Mouse (Mus musculus) liver, adult 10 weeks (tissue): ENCODE data around the gene Olfr448. TPM values are rescaled to one million over a fixed set of nuclear protein-coding genes. Genes with fewer than 3 reads are reported as not detected.

Experiments used
- polyA plus RNA-seq: library from polyadenylated mRNA; stranded (reverse); fragments of 350-450 nt; fragmentation: Illumina TruSeq; extraction: RNeasy Lipid Tissue Mini Kit (QIAGEN cat#74804); gene quantifications from one replicate; pipeline ENCODE4 v1.2.3, GENCODE M21; 2014; ENCODE audit warnings: low read depth, low replicate concordance

The Olfr448 gene
- not detected for polyA plus RNA-seq

DNA sequence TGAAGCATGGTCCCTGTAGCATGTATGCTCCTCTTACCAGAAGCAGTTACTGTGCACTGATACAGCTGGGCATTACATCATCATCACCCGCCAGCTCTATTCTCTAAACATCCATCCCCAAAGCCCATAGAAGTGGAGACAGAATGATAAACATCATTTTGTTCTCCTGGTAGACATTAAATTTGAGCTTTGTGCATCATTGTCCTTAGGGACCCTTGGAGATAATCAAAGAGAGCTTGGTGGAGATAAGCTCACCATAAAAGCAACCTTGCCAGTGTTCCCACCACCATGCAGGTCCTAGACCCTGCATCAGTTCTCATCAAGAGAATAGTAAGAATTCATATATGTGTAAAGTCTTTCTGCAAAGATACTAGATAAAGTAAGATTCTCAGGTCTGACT is at the start of gene Olfr448:
Gene Olfr448 (plus strand): TSS at position 301 of the 400 bp plus-strand sequence.

DNA sequence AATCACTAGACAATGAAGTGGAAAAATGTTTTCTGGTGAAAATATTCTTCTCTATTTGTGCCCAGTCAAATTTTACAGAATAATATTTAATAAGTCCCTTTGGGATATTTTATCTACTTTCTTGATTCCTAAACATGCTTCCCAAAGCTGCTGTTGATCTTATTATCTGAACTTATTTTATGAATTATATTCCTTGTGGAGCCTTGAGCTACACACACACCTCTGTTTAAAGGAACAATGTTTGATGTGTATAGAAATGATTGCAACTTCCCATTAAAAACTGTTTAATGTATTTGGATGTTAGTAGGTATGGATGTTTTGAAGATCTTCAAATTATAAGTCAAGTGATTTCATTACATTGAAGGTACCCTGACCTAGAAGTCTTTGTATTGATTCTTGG is 18.3 kb downstream of the Olfr448 start, which contains the start of gene Olfr447:
Gene Olfr447 (plus strand): TSS at position 301 of the 400 bp plus-strand sequence.

DNA sequence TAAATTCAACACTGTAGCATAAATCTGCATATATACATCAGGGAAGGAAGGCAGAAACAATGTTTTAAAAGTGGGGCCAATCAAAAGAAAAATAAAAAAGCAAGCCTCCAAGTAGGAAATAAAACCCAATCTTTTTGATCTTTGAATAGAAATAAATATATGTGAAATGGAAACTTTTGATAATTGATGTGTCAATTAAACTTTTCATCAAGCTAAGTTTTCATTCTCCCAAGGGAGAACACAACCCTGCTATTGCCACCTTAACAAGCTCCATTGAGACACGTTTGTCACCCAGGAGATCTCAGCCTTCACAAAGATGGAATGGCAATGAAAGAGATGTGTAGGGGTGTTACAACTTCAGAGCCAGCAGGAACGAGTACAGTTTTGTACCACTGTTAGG is 30.8 kb downstream of the Olfr448 start, which contains the start of gene Olfr446:
Gene Olfr446 (plus strand): TSS at position 301 of the 400 bp plus-strand sequence.

Other genes with a start within 250 kb of the Olfr448 start
- gene Tcaf2, start 245.2 kb upstream of the Olfr448 start, polyA plus RNA-seq: 0.58 TPM
- gene Tcaf1, start 180.4 kb upstream of the Olfr448 start, polyA plus RNA-seq: 2.4 TPM
- not detected for gene Olfr453, start 151.1 kb upstream of the Olfr448 start, polyA plus RNA-seq
- not detected for gene Olfr38, start 134.0 kb upstream of the Olfr448 start, polyA plus RNA-seq
- not detected for gene Olfr452, start 105.3 kb upstream of the Olfr448 start, polyA plus RNA-seq
- gene Olfr450, start 78.5 kb upstream of the Olfr448 start, polyA plus RNA-seq: not detected
- gene Olfr449, start 56.1 kb upstream of the Olfr448 start, polyA plus RNA-seq: not detected
- gene Olfr447, start 18.4 kb downstream of the Olfr448 start, polyA plus RNA-seq: not detected
- not detected for gene Olfr446, start 30.9 kb downstream of the Olfr448 start, polyA plus RNA-seq
- gene Olfr444, start 58.6 kb downstream of the Olfr448 start, polyA plus RNA-seq: not detected
- gene Olfr441, start 215.9 kb downstream of the Olfr448 start, polyA plus RNA-seq: not detected